Mouse (Mus musculus) MEL (cell line): ENCODE measurements around the gene Ssmem1. TPM values are rescaled to one million over a fixed set of nuclear protein-coding genes. Genes with fewer than 3 reads are reported as not detected.

Source experiments
- DNase-seq: peaks from one replicate; pipeline ENCODE4 v3.0.0; 2011; ENCODE audit warnings: low read depth, low spot score
- H3K27ac ChIP-seq: 2 replicates; pipeline ENCODE4 v1.5.1; 2012; ENCODE audit warnings: low read depth, mild to moderate bottlenecking, control low read depth, low read length, moderate library complexity; ENCODE audit not compliant: control insufficient read depth
- H3K27me3 ChIP-seq, 2 experiments: fragments of 150-350 bp in 1 of 2; sonication (generic) in 1 of 2; 2 replicates each; pipeline ENCODE4 v1.6.1; 2012; ENCODE audit warnings: low read length in 2 of 2, mild to moderate bottlenecking in 2 of 2, improper control_type of control experiment in 1 of 2, moderate library complexity in 1 of 2; ENCODE audit not compliant: insufficient read depth in 2 of 2, control insufficient read depth in 1 of 2
- H3K36me3 ChIP-seq, 2 experiments: 2 replicates each; pipeline ENCODE4 v1.6.1; 2012 to 2014; ENCODE audit warnings: low read length in 2 of 2, improper control_type of control experiment in 1 of 2, inconsistent platforms in 1 of 2, mild to moderate bottlenecking in 1 of 2; ENCODE audit not compliant: insufficient read depth in 2 of 2, control insufficient read depth in 1 of 2
- H3K4me1 ChIP-seq, 2 experiments: fragments of 150-350 bp in 1 of 2; sonication (generic) in 1 of 2; 2 replicates each; pipeline ENCODE4 v1.6.1; 2012; ENCODE audit warnings: low read length in 2 of 2, improper control_type of control experiment in 1 of 2, mild to moderate bottlenecking in 1 of 2; ENCODE audit not compliant: insufficient read depth in 2 of 2, control insufficient read depth in 1 of 2
- H3K4me3 ChIP-seq, 2 experiments: fragments of 150-350 bp in 1 of 2; sonication (generic) in 1 of 2; 2 replicates each; pipeline ENCODE4 v1.5.1; 2012; ENCODE audit warnings: low read depth in 2 of 2, low read length in 2 of 2, mild to moderate bottlenecking in 2 of 2, moderate library complexity in 2 of 2, control low read depth in 1 of 2, improper control_type of control experiment in 1 of 2; ENCODE audit not compliant: control insufficient read depth in 1 of 2, insufficient read depth in 1 of 2
- H3K79me2 ChIP-seq: 2 replicates; pipeline ENCODE4 v1.6.1; 2012; ENCODE audit warnings: mild to moderate bottlenecking, low read length, moderate library complexity; ENCODE audit not compliant: control insufficient read depth, poor library complexity, insufficient read depth
- H3K9ac ChIP-seq: 2 replicates; pipeline ENCODE4 v1.6.1; 2012; ENCODE audit warnings: low read depth, mild to moderate bottlenecking, control low read depth, low read length, moderate library complexity; ENCODE audit not compliant: control insufficient read depth, poor library complexity, severe bottlenecking
- H3K9me3 ChIP-seq: fragments of 150-350 bp; sonication (generic); replicated peaks from 2 replicates; pipeline ENCODE4 v1.6.1; 2012; ENCODE audit warnings: mild to moderate bottlenecking, low read length, improper control_type of control experiment, moderate library complexity; ENCODE audit not compliant: insufficient read depth
- BHLHE40 ChIP-seq: IDR thresholded peaks from 2 replicates; pipeline ENCODE4 v1.6.1; 2012; ENCODE audit warnings: low read depth, mild to moderate bottlenecking, inconsistent platforms, low read length, improper control_type of control experiment, borderline replicate concordance
- CHD2 ChIP-seq: IDR thresholded peaks from 2 replicates; pipeline ENCODE4 v1.6.1; 2011; ENCODE audit warnings: low read length, improper control_type of control experiment
- CTCF ChIP-seq, 3 experiments: IDR thresholded peaks in 2 of 3; conservative IDR thresholded peaks in 1 of 3; 2 replicates each; pipeline ENCODE4 v1.5.1; 2011 to 2012; ENCODE audit warnings: low read length in 3 of 3, low read depth in 2 of 3, mild to moderate bottlenecking in 2 of 3, improper control_type of control experiment in 1 of 3, inconsistent platforms in 1 of 3, mixed read lengths in 1 of 3, moderate library complexity in 1 of 3; ENCODE audit not compliant: control insufficient read depth in 1 of 3, insufficient read depth in 1 of 3, poor library complexity in 1 of 3, severe bottlenecking in 1 of 3
- ELF1 ChIP-seq: IDR thresholded peaks from 2 replicates; pipeline ENCODE4 v1.6.1; 2014; ENCODE audit warnings: low read depth, mild to moderate bottlenecking, inconsistent platforms, low read length, improper control_type of control experiment, moderate library complexity
- MAFK ChIP-seq: IDR thresholded peaks from 2 replicates; pipeline ENCODE4 v1.6.1; 2011; ENCODE audit warnings: low read depth, mild to moderate bottlenecking, low read length, improper control_type of control experiment, borderline replicate concordance
- MEF2A ChIP-seq: IDR thresholded peaks from 2 replicates; pipeline ENCODE4 v1.6.1; 2014; ENCODE audit warnings: low read depth, mild to moderate bottlenecking, inconsistent platforms, low read length, improper control_type of control experiment; ENCODE audit not compliant: poor library complexity, insufficient replicate concordance, severe bottlenecking; ENCODE audit errors: extremely low read depth
- MYB ChIP-seq: IDR thresholded peaks from 2 replicates; pipeline ENCODE4 v1.6.1; 2011; ENCODE audit warnings: mild to moderate bottlenecking, low read depth, low read length, improper control_type of control experiment
- MYC ChIP-seq: IDR thresholded peaks from 2 replicates; pipeline ENCODE4 v1.6.1; 2011; ENCODE audit warnings: low read depth, mild to moderate bottlenecking, low read length, improper control_type of control experiment, moderate library complexity
- NELFE ChIP-seq: IDR thresholded peaks from 2 replicates; pipeline ENCODE4 v1.6.1; 2011; ENCODE audit warnings: low read depth, low read length, improper control_type of control experiment
- NRF1 ChIP-seq: IDR thresholded peaks from 2 replicates; pipeline ENCODE4 v1.6.1; 2014; ENCODE audit warnings: low read depth, mild to moderate bottlenecking, inconsistent platforms, low read length, improper control_type of control experiment, moderate library complexity; ENCODE audit not compliant: poor library complexity, insufficient read depth, severe bottlenecking
- POLR2A ChIP-seq, 2 experiments: IDR thresholded peaks; 2 replicates each; pipeline ENCODE4 v1.6.1; 2011 to 2012; ENCODE audit warnings: low read length in 2 of 2, mild to moderate bottlenecking in 2 of 2, control low read depth in 1 of 2, improper control_type of control experiment in 1 of 2, low read depth in 1 of 2, moderate library complexity in 1 of 2; ENCODE audit not compliant: control insufficient read depth in 1 of 2, insufficient read depth in 1 of 2, poor library complexity in 1 of 2
- RAD21 ChIP-seq: IDR thresholded peaks from 2 replicates; pipeline ENCODE4 v1.6.1; 2011; ENCODE audit warnings: mild to moderate bottlenecking, low read depth, low read length, improper control_type of control experiment
- SMC3 ChIP-seq: IDR thresholded peaks from 2 replicates; pipeline ENCODE4 v1.6.1; 2011; ENCODE audit warnings: low read depth, low read length, improper control_type of control experiment
- TAL1 ChIP-seq: IDR thresholded peaks from 2 replicates; pipeline ENCODE4 v1.6.1; 2012; ENCODE audit warnings: mild to moderate bottlenecking, inconsistent platforms, low read length, moderate library complexity, mixed read lengths
- UBTF ChIP-seq: IDR thresholded peaks from 2 replicates; pipeline ENCODE4 v1.6.1; 2012; ENCODE audit warnings: low read depth, mild to moderate bottlenecking, inconsistent platforms, low read length, improper control_type of control experiment, moderate library complexity, borderline replicate concordance; ENCODE audit not compliant: insufficient read depth
- USF1 ChIP-seq: IDR thresholded peaks from 2 replicates; pipeline ENCODE4 v1.6.1; 2014; ENCODE audit warnings: low read depth, mild to moderate bottlenecking, inconsistent platforms, low read length, improper control_type of control experiment, moderate library complexity
- USF2 ChIP-seq, 2 experiments: IDR thresholded peaks; 2 replicates each; pipeline ENCODE4 v1.6.1; 2011 to 2012; ENCODE audit warnings: improper control_type of control experiment in 2 of 2, low read length in 2 of 2, borderline replicate concordance in 1 of 2, inconsistent platforms in 1 of 2, low read depth in 1 of 2, mild to moderate bottlenecking in 1 of 2; ENCODE audit not compliant: insufficient read depth in 1 of 2
- ZKSCAN1 ChIP-seq: IDR thresholded peaks from 2 replicates; pipeline ENCODE4 v1.6.1; 2012; ENCODE audit warnings: low read depth, mild to moderate bottlenecking, inconsistent platforms, low read length, improper control_type of control experiment, moderate library complexity
- ZMIZ1 ChIP-seq: IDR thresholded peaks from 2 replicates; pipeline ENCODE4 v1.6.1; 2012; ENCODE audit warnings: low read depth, mild to moderate bottlenecking, inconsistent platforms, low read length, improper control_type of control experiment, moderate library complexity
- polyA plus RNA-seq, 2 experiments: library from polyadenylated mRNA; stranded (reverse) in 1 of 2; unstranded in 1 of 2; fragments of >175 nt in 1 of 2; fragments of >200 nt in 1 of 2; gene quantifications; 2 replicates each; pipeline versions ENCODE4 v1.2.1 to v1.2.4; 2012; ENCODE audit warnings: low replicate concordance in 2 of 2, low read depth in 1 of 2; ENCODE audit not compliant: insufficient read length in 2 of 2, insufficient read depth in 1 of 2, missing spikeins in 1 of 2
- total RNA-seq: library from RNA; depleted of rRNA; stranded (reverse); fragments of 300-350 nt; gene quantifications from 2 replicates; pipeline ENCODE4 v1.2.3, GENCODE M21; 2012

Ssmem1 gene
- total and polyA plus RNA-seq, 3 experiments = 0.08 to 0.13 TPM; not detected in 1

DNA sequence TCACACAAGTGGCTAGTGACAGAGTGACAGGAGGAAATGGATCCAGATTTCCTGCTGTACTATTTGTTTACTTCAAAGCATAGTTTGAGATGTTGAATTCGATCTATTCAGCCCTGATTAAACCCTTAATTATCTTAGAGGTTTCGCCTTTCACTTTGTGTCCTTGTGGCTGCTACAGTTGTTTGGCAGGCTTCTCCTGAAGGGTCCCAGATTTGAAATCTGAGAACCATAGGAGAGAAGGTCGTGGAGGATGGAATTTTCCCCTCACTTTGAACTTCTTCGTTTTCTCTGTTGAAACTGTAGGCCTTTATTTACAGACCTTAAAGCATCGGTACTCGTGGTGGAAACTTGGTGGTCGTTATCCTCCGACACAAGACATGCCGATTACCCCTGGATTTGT is 4.6 kb downstream of the Ssmem1 start:
- H3K27ac ChIP-seq = no peak overlapping the region

DNA sequence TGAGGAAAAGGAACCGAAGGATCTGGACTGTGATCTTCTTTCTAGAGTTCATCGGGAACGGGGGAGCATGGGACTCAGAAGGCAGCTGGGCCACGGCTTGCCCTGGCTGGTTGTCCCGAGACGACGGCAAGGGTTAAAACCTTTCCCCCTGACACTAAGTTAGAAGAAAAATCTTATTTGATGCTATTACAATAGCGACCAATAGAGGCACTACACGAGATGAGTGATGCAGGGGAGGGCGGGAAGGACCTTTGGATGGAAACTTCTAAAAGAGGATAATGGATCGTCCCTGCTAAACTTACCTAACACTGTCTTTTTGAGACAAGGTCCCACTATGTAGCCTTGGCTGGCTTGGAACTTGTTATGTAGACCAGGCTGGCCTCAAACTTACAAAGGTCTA is 10.8 kb downstream of the Ssmem1 start:
- Histone ChIP-seq H3K9ac (no peak overlapping the region), H3K4me1 (no peaks in the 10 kb centered on the region), H3K27me3 (peaks cover 4 to 7% of the 10 kb centered on the region in 2 experiments; a peak in 3 of 4 replicates), H3K79me2 (no peaks in the 10 kb centered on the region), H3K9me3 (no peaks in the 10 kb centered on the region), H3K27ac (no peak overlapping the region), H3K36me3 (no peaks in the 10 kb centered on the region), H3K4me3 (no peak overlapping the region)
- peak; percentile 29 for DNase-seq
- no peak for TF ChIP-seq UBTF
- peak; percentile 3; the same call in 1 of the 2 replicates for TF ChIP-seq RAD21
- no peak for TF ChIP-seq NELFE
- TF ChIP-seq SMC3 = no peak
- TF ChIP-seq BHLHE40 = no peak
- no peak for TF ChIP-seq USF1
- TF ChIP-seq MYB = no peak
- no peak for TF ChIP-seq ZMIZ1
- TF ChIP-seq NRF1 = no peak
- peak in 2 of 3 experiments; percentile 35 to 38; a peak in 4 of 6 replicates for TF ChIP-seq CTCF (IDR thresholded peaks at IDR 0.05 in 2 of 3, conservative IDR thresholded peaks at IDR 0.05 in 1 of 3; ENCODE audit: control insufficient read depth in 1 of 3, insufficient read depth in 1 of 3, low read depth in 2 of 3, low read length in 3 of 3, poor library complexity in 1 of 3, severe bottlenecking in 1 of 3)

More for the DNA sequence above, 4.6 kb downstream of the Ssmem1 start:
- H3K27me3 ChIP-seq = peaks cover 6 to 7% of the 10 kb centered on the region in 2 experiments
- peaks cover 0 to 7% of the 10 kb centered on the region in 2 experiments; a peak in 2 of 4 replicates for H3K36me3 ChIP-seq
- peaks cover 2% of the 10 kb centered on the region; the same call in 1 of the 2 replicates for H3K79me2 ChIP-seq
- H3K9ac ChIP-seq = no peak overlapping the region
- no peaks in the 10 kb centered on the region for H3K9me3 ChIP-seq
- DNase-seq = no peak
- peaks cover 0 to 7% of the 10 kb centered on the region in 2 experiments; a peak in 3 of 4 replicates for H3K4me1 ChIP-seq
- H3K4me3 ChIP-seq = no peak overlapping the region
- no peak for TF ChIP-seq NELFE
- TF ChIP-seq TAL1 = no peak
- TF ChIP-seq CHD2 = no peak
- no peak for TF ChIP-seq ELF1
- TF ChIP-seq MAFK = no peak
- no peak for TF ChIP-seq USF2 (IDR thresholded peaks at IDR 0.05; ENCODE audit: borderline replicate concordance in 1 of 2, insufficient read depth in 1 of 2, low read depth in 1 of 2, low read length in 2 of 2)
- TF ChIP-seq MEF2A = no peak
- TF ChIP-seq MYC = no peak
- no peak for TF ChIP-seq POLR2A (IDR thresholded peaks at IDR 0.05; ENCODE audit: control insufficient read depth in 1 of 2, insufficient read depth in 1 of 2, low read depth in 1 of 2, low read length in 2 of 2, poor library complexity in 1 of 2)
- no peak for TF ChIP-seq ZKSCAN1
